Mouse (Mus musculus) liver, postnatal 0 days (tissue): ENCODE measurements around the gene Prss40.

Experiments used
- CTCF ChIP-seq: sonication (generic); IDR thresholded peaks from 2 replicates; pipeline ENCODE4 v1.5.1; 2016; ENCODE audit warnings: antibody characterized with exemption, low read depth
- EP300 ChIP-seq: IDR thresholded peaks from 2 replicates; pipeline ENCODE4 v1.6.1; 2016; ENCODE audit warnings: antibody characterized with exemption, low read depth, mild to moderate bottlenecking

- TF ChIP-seq CTCF (no peak), EP300 (no peak)
Measured at GRCm38 (mm10) chr1:34571431-34571830, 10.7 kb upstream of the Prss40 start.
